Mouse (Mus musculus): ENCODE measurements around the gene Arhgef33.
A peak's percentile ranks its signal among the peaks of the same experiment; 100 is the strongest.
"Not testable (repeated sequence)": the region's sequence is repeated elsewhere in the genome, so short reads cannot be mapped to it uniquely, and the experiment has no call there.

The Arhgef33 gene

DNA sequence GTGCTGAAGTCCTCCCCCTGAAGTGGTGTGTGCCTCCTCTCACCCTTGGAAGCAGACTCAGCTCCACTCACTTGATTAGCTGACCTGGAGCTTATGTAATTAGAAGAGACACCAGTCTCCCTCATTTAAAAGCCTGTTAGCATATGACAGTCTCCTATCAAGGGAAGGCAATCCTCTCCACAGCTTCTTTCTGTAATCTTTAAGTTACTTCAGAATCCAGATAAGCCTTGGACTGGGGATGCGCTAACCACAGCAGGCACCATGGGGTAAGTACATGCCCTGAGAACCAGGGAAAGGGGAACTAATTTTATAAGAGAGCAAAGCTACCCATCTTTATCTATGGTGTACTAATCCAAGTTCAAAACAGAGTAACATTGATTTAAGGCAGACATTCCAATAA is at the start of gene Arhgef33:
Gene Arhgef33, plus strand, starts transcription at position 157 of the 400 bp plus-strand sequence.
- ATAC-seq (ENCODE audit: low TSS enrichment): no peak

DNA sequence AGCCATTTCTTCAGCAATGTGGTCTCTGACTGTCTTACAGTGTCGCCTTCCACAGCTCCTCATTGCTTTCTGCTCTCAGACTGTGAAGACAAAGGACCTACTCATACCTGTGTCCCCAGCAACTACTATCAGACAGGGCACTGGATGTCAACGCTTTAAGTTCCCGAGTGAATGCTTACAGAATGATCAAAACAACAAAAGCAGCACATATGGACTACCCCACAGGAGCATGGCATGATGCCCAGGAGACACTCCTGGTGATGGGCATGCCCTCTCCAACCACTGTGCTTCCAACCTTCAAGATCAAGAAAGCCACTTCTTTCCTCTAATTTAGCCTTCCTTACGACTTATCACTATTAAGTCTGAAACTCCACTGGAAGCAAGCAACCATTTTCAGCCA is 40.1 kb upstream of the Arhgef33 start:
- no peak for ATAC-seq (ENCODE audit: low TSS enrichment)

DNA sequence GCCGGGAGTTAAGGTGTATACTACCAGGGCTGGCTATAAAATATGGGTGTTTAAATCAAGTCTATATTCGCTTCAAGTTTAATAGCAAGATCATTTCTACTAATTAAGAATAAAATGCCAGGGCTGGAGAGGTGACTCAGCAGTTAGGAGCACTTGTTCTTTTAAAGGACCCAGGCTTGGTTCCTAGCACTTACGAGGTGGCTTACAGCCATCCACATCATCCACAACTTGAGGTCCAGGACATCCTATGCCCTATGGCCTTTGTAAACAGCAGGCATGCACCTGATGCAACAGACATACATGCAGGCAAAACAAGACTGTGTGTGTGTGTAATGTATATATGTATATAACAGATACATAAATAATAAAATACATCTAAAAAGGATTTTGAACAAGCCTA is 39.1 kb upstream of the Arhgef33 start:
- no peak for ATAC-seq (ENCODE audit: low TSS enrichment)

- ATAC-seq (ENCODE audit: low TSS enrichment): not testable (repeated sequence)
These were observed 36.6 kb upstream of the Arhgef33 start for GRCm38 (mm10) chr17:80270622-80271021.

DNA sequence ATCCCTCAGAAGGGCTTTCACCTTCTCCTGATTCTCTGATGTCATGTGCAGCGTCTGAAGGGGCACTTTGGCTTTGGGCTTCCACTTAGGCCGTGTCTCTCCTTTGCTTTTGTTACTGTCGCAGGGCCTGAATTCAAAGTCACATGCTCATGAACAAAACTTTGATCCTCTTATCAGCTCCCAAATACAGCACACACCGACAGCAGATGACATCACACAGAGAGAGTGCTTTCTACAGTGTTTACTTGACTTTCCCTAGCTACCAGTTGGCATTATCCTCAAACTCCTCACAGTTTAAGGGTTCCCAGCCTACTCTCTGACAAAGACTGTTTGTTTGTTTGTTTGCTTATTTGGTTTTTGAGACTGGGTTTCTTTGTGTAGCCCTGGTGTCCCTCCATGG is 29.0 kb upstream of the Arhgef33 start:
- no peak for ATAC-seq (ENCODE audit: low TSS enrichment)

DNA sequence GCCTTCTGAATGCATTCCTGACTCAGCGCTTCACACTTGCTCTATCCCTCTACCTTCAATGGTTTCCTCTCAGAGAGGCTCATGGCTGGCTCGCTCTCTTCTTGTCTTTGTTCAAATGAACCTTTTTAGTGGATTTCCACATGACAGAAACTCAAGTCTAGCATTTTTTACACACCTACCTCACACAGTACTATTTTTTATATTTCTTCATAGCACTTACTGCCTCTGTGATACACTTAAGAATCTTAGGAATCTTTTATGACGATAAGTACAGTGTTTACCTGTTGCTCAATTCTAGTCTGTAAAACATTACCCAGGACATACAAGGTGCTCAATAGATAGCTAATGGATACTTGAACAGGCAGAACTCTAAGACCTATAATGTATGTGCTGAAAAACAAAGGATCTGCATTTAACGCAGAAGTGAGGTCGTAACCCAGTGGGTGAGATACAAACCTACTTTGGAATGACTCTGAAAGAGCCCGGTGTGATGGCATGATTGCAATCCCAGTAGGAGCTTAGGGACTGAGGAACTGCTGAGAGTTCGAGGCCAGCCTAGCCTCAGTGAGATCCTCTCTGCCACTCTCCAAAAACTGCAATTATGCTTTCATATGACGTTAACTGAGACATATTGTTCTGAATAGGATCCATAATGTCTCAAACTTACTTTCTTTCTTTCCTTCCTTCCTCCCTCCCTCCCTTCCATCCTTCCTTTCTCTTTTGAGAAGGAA is 27.7 kb upstream of the Arhgef33 start:
- no peak for ATAC-seq (ENCODE audit: low TSS enrichment)

GRCm38 (mm10) chr17:80284446-80284845 is 22.8 kb upstream of the Arhgef33 start:
- ATAC-seq (ENCODE audit: low TSS enrichment): no peak

- no peak for ATAC-seq (ENCODE audit: low TSS enrichment)
These were observed 19.2 kb upstream of the Arhgef33 start for GRCm38 (mm10) chr17:80288012-80288411.

- peak; percentile 66 for ATAC-seq (ENCODE audit: low TSS enrichment)
These were observed 17.7 kb upstream of the Arhgef33 start for GRCm38 (mm10) chr17:80289280-80290073.

DNA sequence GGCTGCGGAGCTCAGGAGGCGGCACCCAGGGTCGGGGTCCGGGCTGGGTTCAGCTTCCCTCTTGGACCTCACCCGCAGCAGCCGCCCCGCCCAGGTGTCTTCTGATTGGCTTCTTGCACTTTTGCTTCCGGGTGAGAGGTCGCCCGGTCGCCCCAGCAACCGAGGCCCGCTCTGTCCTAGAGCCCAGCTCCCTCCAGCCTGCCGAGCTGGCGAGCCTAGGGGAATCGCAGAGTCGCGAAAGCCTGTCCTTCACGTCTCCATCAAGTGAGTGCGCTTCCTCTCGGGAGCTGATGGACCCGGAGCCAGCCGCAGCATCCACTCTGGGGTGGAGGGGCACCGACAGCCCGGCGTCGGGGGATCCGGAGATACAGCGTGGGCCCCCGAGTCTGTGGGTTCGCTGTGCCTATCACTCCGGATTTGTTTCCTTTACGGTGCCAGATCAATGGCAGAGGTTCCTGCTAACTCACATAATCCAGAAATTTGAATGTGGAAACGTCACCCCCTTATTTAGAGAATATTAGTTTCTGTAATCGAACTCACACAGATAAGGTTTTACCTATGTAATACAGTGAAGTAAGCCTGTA is 17.0 kb upstream of the Arhgef33 start, which contains the start of the genes Morn2 and Dhx57:
Gene Morn2, plus strand, starts transcription at position 130 of the 584 bp plus-strand sequence.
Gene Dhx57, minus strand, starts transcription at position 403 of the 584 bp plus-strand sequence.
- peak; percentile 96 for ATAC-seq (ENCODE audit: low TSS enrichment)

DNA sequence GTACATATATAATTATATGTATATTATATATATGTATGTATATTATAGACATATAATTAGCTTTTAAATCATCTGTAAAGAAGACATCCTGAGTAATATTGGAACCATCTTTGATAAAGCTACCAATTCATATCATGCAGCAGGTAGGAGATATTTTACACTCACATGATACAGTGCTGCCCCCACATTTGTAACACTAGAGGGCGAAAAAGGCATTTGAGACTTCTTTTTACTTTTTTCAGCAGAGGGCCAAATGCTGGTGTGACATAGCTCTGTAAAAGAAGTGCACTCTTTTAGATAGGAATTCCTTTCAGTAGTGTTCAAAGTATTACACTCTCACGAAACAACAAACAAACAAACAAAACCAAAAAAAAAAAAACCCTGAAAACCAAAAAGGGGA is 16.1 kb upstream of the Arhgef33 start:
- peak; percentile 44; the same call in 1 of the 2 replicates for ATAC-seq (ENCODE audit: low TSS enrichment)

- ATAC-seq (ENCODE audit: low TSS enrichment): no peak
These were observed 11.9 kb upstream of the Arhgef33 start for GRCm38 (mm10) chr17:80295258-80295657.

DNA sequence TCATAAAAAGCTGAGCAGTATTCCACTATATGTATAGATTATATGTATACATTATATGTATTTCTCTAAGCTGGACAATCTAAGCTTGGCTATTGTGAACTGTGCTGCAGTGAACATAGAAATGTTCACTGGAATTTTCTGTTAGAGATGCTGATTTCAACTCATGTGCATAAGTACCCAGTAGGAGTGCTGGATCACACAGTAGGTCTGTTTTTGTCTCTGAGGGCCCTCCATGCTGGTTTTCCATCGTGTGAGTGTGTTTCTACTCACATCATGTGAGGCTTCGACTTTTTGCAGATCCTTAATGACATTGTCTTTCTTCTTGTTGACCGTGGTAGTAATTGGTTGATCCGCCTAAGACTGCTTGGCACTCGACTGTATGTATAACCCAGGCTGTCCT is 8.4 kb upstream of the Arhgef33 start:
- ATAC-seq (ENCODE audit: low TSS enrichment): no peak

DNA sequence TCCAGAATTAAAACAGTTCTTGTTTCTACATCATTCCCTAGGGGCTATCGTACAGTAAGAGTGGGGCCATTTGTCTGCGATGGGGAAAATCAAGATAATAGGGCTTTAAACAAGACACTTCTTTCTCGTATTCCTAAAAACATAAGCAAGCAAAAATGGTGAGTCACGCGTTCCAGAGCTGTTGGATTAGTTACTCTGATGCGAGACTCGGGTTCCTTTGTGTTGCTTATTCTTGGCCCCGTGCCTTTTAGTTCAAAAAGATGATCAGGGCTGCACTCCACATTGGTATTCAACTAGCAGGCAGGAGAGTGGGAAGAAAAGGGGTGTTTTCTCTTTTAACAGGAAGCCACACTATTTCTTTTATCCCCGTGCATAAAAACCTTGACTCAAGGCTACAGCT is 4.6 kb downstream of the Arhgef33 start:
- peak; percentile 50; the same call in 1 of the 2 replicates for ATAC-seq (ENCODE audit: low TSS enrichment)

- no peak for ATAC-seq (ENCODE audit: low TSS enrichment)
These were observed 5.2 kb downstream of the Arhgef33 start for GRCm38 (mm10) chr17:80312405-80312804.

- no peak for ATAC-seq (ENCODE audit: low TSS enrichment)
These were observed 15.0 kb downstream of the Arhgef33 start for GRCm38 (mm10) chr17:80322228-80322627.

GRCm38 (mm10) chr17:80323015-80323414 is 15.8 kb downstream of the Arhgef33 start:
- ATAC-seq (ENCODE audit: low TSS enrichment): no peak

GRCm38 (mm10) chr17:80323658-80324057 is 16.5 kb downstream of the Arhgef33 start:
- ATAC-seq (ENCODE audit: low TSS enrichment): no peak

DNA sequence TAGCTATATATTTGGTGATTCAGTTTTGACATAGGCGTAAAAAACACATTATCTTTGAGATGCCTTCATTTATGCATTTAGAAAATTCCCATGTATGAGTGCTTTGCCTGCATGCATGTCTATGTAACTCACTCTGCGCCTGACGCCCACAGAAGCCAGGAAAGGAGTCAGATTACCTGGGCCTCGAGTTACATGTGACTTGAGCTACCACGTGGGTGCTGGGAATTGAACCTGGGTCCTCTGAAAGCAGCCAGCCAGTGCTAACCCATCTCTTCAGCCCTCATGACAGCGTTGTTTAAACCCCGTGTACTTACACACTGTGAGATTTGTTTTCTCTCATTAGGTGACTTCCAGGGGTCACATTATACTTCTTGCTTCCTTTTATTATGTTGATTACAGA is 17.3 kb downstream of the Arhgef33 start:
- no peak for ATAC-seq (ENCODE audit: low TSS enrichment)

GRCm38 (mm10) chr17:80325456-80325855 is 18.2 kb downstream of the Arhgef33 start:
- ATAC-seq (ENCODE audit: low TSS enrichment): no peak

GRCm38 (mm10) chr17:80326431-80326830 is 19.2 kb downstream of the Arhgef33 start:
- ATAC-seq (ENCODE audit: low TSS enrichment): no peak

DNA sequence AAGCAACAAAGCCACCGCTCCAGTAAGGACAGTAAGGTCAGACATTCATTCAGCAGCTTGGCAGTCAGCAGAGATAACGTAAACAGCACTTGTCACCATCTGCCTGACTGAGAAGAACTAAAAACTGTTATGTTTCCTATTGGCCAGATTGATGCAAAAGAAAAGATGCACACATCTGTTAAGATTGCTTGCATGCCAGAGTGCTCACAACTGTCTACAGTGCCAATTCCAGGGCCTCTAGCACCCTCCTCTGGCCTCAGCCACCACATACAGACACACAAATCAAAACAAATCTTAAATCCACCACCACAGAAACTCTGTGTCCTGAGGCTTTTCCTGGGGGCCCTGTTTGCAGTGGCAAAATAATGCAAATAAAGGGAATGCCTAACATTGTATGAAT is 25.2 kb downstream of the Arhgef33 start:
- no peak for ATAC-seq (ENCODE audit: low TSS enrichment)

DNA sequence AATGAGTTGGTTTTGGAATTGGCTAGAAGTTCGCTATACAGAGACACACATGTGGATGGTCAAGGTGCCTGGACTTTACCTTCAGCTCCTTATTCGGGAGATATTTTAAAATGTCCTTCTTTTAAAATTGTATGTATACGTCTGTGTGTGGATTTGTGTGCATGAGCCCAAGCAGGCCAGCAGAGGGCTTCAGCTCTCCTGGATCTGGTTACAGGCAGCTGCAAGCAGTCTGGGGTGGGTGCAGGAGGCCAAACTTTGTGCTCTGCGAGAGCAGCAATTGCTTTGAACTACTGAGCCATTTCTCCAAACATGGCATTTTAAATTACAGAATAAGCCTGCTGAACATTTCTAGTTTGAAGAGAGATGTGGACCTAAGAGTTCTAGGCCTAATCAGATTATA is 38.1 kb downstream of the Arhgef33 start:
- no peak for ATAC-seq (ENCODE audit: low TSS enrichment)

All from frontal cortex, adult (tissue).